Mouse (Mus musculus) bone marrow macrophage, adult 2 months (primary cell): ENCODE measurements around the gene Pds5a. TPM values are rescaled to one million over a fixed set of nuclear protein-coding genes. Genes with fewer than 3 reads are reported as not detected.
A peak's percentile ranks its signal among the peaks of the same experiment; 100 is the strongest.
"Not testable (repeated sequence)": the region's sequence is repeated elsewhere in the genome, so short reads cannot be mapped to it uniquely, and the experiment has no call there.

ENCODE experiments used
- H3K27ac ChIP-seq: 2 replicates; pipeline ENCODE4 v1.5.1; 2012; ENCODE audit warnings: low read depth, low read length; ENCODE audit not compliant: insufficient read depth
- H3K4me1 ChIP-seq: 2 replicates; pipeline ENCODE4 v1.6.1; 2012; ENCODE audit warnings: low read length; ENCODE audit not compliant: control insufficient read depth, insufficient read depth
- H3K4me3 ChIP-seq: 2 replicates; pipeline ENCODE4 v1.5.1; 2012; ENCODE audit warnings: mild to moderate bottlenecking, low read length, moderate library complexity; ENCODE audit not compliant: insufficient read depth
- CTCF ChIP-seq: IDR thresholded peaks from 2 replicates; pipeline ENCODE4 v1.5.1; 2012; ENCODE audit warnings: low read depth, mild to moderate bottlenecking, low read length, moderate library complexity
- POLR2A ChIP-seq: IDR thresholded peaks from 2 replicates; pipeline ENCODE4 v1.6.1; 2012; ENCODE audit warnings: mild to moderate bottlenecking, low read depth, low read length, borderline replicate concordance
- polyA plus RNA-seq: library from polyadenylated mRNA; stranded (reverse); fragments of >200 nt; gene quantifications from 2 replicates; pipeline ENCODE4 v1.2.4, GENCODE M21; 2012; ENCODE audit not compliant: missing spikeins, insufficient read depth, insufficient read length

Pds5a gene
- polyA plus RNA-seq, 1 experiment, result 101 TPM

- H3K4me3 ChIP-seq, result peak overlapping the region; percentile 99
- H3K4me1 ChIP-seq, result peaks cover 22% of the 10 kb centered on the region
- TF ChIP-seq CTCF, result peak; percentile 35; the same call in 1 of the 2 replicates
- no peak for TF ChIP-seq POLR2A
- H3K27ac ChIP-seq, result peak overlapping the region; percentile 63
Observed at GRCm38 (mm10) chr5:65696821-65697485, 1.1 kb downstream of the Pds5a start.

DNA sequence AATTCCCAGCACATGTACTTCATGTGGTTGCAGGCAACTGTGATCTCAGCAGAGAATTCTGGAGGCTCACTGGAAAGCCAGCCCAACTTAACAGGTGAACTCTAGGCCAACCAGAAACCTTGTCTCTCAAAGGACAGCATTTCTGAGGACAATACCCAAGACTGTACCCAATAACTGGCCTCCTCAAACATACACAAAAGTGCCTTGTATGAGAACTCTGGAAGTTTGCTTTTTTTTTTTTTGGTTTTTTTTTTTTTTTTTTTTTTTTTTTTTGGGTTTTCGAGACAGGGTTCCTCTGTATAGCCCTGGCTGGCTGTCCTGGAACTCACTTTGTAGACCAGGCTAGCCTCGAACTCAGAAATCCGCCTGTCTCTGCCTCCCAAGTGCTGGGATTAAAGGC is 4.0 kb downstream of the Pds5a start:
- not testable (repeated sequence) for H3K4me3 ChIP-seq, H3K27ac ChIP-seq
- H3K4me1 ChIP-seq, result peaks cover 20% of the 10 kb centered on the region

GRCm38 (mm10) chr5:65693018-65693417 is 5.1 kb downstream of the Pds5a start:
- no peak overlapping the region for H3K27ac ChIP-seq
- TF ChIP-seq CTCF (no peak), POLR2A (no peak)
- peaks cover 18% of the 10 kb centered on the region for H3K4me1 ChIP-seq
- no peak overlapping the region for H3K4me3 ChIP-seq

DNA sequence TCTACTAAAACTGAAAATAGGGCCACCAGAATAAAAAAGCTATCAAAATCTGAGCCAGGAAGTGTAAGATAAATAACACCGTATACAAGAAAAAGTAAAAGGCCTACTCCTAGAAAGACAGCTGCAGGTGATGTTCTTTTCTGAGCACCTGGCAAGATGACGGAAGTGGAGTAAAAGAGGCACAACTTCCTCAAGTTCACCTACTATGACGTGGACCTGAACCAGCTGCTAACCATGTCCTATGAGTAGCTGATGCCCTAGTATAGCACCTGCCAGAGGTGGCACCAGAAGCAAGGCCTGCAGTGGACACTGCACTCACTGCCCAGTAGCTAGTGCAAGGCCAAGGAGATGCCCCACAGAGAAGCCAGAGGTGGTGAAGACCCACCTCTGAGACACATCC is 9.3 kb downstream of the Pds5a start:
- TF ChIP-seq POLR2A, result no peak
- TF ChIP-seq CTCF, result no peak
- Histone ChIP-seq H3K4me3 (no peak overlapping the region), H3K4me1 (peaks cover 2% of the 10 kb centered on the region; the same call in 1 of the 2 replicates), H3K27ac (no peak overlapping the region)

DNA sequence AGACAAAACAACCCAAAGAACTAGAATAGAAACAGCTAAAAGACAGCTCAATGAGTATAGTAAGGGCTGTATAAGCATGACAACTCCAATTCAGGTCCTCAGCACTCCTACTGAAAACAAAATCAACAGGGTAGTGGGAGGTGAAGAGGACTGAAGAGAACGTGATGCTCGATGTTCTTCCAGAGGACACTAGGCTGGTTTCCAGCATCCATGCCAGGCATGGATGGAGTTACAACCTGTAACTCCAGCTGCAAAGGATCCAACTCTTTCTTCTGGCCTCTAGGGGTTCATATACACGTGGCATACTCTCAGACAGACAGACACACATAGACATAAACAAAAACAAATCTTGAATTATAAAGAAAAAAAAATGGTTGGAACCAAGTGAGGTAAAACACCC is 11.3 kb downstream of the Pds5a start:
- H3K4me3 ChIP-seq, result no peak overlapping the region
- H3K27ac ChIP-seq, result no peak overlapping the region
- peaks cover 2% of the 10 kb centered on the region; the same call in 1 of the 2 replicates for H3K4me1 ChIP-seq
- TF ChIP-seq CTCF, result no peak

DNA sequence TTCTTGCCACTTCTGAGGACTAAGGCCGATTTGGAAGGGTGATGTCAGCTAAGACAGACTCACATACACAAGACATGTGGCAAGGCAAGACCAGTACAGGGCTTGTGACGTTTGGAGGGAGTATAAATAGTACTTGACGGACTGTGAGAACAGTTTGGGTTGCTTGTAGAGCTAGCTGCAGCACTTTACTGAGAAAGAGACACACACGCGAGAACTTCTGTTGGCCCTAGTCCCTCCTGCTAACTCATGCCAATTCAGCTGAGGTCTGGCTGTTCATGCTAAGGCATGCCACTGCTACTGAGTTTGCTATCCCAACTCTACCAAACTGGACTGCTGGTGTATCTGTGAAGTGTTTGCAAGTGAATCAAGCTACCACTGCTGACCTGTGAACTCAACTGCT is 19.2 kb downstream of the Pds5a start:
- H3K4me3 ChIP-seq, result no peak overlapping the region
- no peak for TF ChIP-seq POLR2A
- no peak for TF ChIP-seq CTCF
- H3K4me1 ChIP-seq, result peaks cover 5% of the 10 kb centered on the region; the same call in 1 of the 2 replicates
- no peak overlapping the region for H3K27ac ChIP-seq

GRCm38 (mm10) chr5:65672162-65672561 is 25.9 kb downstream of the Pds5a start:
- Histone ChIP-seq H3K4me1 (0 out of 2 replicates have a peak, but pooled peaks cover 3% of the 10 kb centered on the region), H3K4me3 (no peak overlapping the region), H3K27ac (no peak overlapping the region)
- no peak for TF ChIP-seq CTCF

DNA sequence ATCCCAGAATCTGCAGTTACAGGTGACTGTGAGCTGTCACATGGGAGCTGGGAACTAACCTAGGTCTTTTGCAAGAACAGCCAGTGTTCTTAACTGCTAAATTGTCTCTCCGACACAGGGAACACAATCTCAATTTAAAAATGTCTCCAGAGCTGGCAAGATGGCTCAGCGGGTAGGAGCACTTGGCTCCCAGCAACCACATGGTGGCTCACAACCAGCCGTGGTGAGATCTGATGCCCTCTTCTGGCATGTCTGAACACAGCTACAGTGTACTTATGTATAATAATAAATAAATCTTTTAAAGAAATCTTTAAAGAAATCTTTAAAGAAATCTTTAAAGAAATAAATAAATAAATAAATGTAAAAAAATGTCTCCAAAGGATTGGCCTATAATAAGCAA is 30.4 kb downstream of the Pds5a start:
- Histone ChIP-seq H3K4me1 (no peaks in the 10 kb centered on the region), H3K27ac (no peak overlapping the region), H3K4me3 (no peak overlapping the region)
- TF ChIP-seq CTCF (no peak), POLR2A (no peak)

GRCm38 (mm10) chr5:65665370-65665769 is 32.7 kb downstream of the Pds5a start:
- H3K27ac ChIP-seq, result no peak overlapping the region
- TF ChIP-seq CTCF, result no peak
- TF ChIP-seq POLR2A, result no peak
- no peak overlapping the region for H3K4me3 ChIP-seq
- no peaks in the 10 kb centered on the region for H3K4me1 ChIP-seq

GRCm38 (mm10) chr5:65661958-65662357 is 36.1 kb downstream of the Pds5a start:
- H3K4me1 ChIP-seq, result no peaks in the 10 kb centered on the region
- no peak overlapping the region for H3K4me3 ChIP-seq
- H3K27ac ChIP-seq, result no peak overlapping the region
- no peak for TF ChIP-seq POLR2A
- no peak for TF ChIP-seq CTCF

DNA sequence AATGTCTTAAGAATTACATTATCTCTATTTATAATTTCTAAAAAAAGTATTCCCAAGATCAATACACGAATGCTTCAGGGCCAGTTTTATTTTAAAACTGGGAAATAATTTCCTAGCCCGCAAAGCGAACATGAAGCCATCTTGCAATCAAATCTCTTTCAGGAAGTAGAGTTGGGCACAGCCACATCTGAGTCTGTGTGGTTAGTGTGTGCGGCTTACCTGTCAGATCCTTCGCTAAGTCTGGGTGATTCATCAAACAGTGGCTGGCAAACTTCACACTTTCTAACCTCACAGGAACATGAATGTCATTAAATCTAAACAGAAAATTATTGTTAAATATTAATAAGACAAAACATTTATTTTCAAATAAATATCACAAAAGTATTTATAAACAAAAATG is 44.3 kb downstream of the Pds5a start:
- no peak for TF ChIP-seq POLR2A
- TF ChIP-seq CTCF, result no peak

More for the DNA sequence above, 44.3 kb downstream of the Pds5a start:
- no peak overlapping the region for H3K4me3 ChIP-seq
- no peak overlapping the region for H3K27ac ChIP-seq
- no peaks in the 10 kb centered on the region for H3K4me1 ChIP-seq
